Mouse (Mus musculus): Measurements from ENCODE around the gene Zfp467.

The Zfp467 gene

GRCm38 (mm10) chr6:48440306-48441014 lies 5.2 kb downstream of the Zfp467 start:
- peak; percentile 35 for DNase-seq (ENCODE audit: low read depth)

DNA sequence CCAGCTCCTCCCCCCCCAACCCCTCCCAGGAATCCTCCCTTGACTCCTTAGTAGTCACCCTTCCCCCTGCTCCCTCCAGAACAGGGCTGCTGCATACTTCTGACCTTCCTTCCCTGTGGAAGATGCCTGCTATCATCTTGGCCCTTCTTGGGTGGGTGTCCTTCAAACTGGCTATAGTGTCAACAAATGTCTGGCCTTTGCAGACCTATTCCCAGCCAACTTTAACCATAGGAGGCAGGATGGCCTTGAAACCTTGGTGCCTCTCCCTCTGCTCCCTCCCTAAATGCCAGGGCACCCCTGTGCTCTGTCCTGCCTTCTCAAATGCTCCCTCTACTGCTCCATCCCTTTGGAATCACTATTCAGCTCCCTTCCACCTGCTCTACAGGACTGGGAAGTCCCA lies 6.0 kb downstream of the Zfp467 start:
- DNase-seq (ENCODE audit: low read depth), result no peak

DNA sequence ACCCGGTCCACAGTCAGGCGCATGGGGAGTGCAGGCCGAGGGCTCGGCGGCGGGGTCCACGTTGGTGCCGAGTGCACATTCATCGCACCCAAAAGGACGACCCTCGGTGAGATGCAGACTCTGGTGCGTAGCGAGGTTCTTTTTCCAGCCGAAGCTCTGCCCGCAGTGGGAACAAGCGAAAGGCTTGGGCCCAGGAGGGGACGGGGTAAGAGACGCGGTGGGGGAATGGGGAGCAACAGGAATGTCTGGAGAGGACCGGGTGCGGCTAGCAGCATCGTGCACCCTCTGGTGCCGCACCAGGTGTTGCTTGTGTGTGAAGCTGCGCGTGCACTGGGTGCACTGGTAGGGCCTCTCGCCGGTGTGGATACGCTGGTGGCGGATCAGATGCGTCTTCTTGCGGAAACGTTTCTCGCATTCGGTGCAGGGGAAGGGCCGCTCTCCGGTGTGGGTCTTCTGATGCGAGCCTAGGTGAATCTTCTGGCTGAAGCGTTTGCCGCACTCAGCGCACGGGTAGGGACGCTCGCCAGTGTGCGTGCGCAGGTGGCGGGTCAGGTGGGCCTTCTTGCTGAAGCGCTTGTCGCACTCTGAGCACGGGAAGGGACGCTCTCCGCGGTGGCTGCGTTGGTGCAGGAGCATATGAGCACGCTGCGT lies 7.0 kb downstream of the Zfp467 start:
- DNase-seq (ENCODE audit: low read depth), result no peak

DNA sequence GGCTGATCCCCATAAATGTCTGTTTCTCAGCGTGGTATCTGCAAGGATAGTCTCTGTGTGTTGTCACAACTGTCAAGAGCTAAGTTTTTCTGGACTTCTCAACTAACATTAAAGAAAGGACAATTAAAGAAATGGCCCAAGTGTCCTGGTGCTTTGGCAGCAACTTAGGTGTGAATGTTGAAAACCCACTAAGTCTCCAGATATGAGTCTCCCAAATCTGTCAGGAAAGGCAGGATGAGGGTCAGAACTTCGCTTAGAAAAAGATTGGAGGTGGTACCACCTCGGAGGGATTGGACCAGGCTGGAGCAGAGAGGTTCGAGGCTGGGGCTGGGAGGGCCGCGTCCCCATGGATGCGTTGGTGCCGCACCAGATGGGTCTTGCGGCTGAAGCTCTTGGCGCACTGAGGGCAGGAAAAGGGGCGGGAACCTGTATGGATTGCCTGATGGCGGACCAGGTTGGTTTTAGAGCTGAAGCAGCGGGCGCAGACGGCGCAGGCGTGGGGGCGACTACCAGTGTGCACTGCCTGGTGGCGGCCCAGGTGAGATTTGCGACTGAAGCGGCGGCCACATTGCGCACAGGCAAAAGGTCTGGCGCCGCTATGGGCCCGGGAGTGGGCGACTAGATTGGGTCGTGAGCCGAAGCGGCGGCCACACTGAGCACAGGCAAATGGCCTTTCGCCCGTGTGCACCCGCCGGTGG lies 7.8 kb downstream of the Zfp467 start:
- DNase-seq (ENCODE audit: low read depth), result no peak

DNA sequence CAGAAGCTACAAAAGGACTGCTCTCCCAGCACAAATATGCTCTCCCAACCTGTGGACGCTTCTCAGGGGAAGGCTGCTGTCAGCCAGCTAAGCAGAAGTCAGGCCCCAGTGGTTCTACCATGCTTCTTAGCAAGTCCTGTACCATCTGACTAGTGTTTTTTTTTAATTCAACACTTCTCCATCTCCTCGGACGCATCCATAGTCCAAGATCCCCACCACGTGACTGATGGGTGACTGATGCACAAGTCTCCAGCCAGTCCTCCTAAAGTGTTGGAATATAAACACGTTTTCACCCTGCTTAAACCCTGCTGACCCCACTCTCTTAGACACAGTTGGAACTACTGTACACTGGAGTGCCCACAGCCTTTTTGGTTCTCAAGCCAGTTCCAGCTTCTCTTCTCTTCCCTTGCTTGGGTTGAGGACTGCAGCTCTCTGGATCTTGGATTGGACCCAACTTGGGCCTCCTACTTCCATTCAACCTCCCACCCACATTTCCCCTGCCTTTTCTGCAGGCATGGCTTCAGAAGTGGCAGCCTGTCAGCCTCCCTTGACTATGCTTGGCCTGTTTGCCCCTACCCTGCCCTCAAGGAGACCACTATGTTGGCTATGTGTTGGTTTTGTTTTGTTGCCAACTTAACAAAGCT lies 9.8 kb downstream of the Zfp467 start:
- no peak for DNase-seq (ENCODE audit: low read depth)

GRCm38 (mm10) chr6:48435111-48435510 lies 10.5 kb downstream of the Zfp467 start:
- no peak for DNase-seq (ENCODE audit: low read depth)

DNA sequence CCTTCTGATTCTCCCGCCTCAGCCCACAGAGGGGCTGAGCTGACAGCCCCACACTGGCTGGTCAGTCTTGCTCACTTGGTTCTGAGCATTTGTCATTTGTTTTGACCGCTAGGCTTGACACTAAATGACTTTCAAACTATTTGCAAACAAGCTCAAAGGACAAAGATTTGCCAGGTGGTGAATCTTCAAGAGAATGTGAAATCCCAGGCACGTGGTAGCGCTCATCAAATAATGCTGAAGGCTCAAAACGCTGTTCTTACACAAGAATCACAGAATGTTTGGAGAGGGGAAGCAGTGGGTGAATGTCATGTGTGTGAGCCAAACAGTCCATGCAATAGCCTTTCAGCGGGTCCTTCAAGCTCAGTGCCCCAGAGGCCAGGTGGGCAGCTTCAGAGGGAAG lies 11.0 kb downstream of the Zfp467 start:
- DNase-seq (ENCODE audit: low read depth), result no peak

- no peak for DNase-seq (ENCODE audit: low read depth)
These were observed 12.5 kb downstream of the Zfp467 start for GRCm38 (mm10) chr6:48432893-48433816.

- no peak for DNase-seq (ENCODE audit: low read depth)
These were observed 14.9 kb downstream of the Zfp467 start for GRCm38 (mm10) chr6:48430748-48431147.

GRCm38 (mm10) chr6:48428769-48429557 lies 16.7 kb downstream of the Zfp467 start:
- no peak for DNase-seq (ENCODE audit: low read depth)

DNA sequence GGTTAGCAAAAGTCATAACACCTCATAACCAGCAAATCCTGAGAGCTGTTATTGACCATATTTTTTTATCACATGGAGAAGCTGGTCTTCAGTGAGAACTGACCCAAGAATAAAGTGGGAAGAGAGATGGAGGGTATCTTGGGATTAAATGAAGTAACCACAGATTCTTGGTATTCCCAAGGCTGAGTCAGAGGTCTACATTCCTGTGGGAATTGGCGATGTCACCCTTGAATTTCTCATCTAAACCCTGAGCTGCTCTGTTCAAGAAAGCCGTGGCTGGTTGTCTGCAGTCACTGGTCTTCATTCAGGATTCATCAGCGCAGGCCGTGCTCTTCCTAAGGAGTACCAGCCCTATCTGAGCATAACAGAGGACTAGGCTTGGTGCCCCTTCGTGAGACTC lies 18.7 kb downstream of the Zfp467 start:
- no peak for DNase-seq (ENCODE audit: low read depth)

DNA sequence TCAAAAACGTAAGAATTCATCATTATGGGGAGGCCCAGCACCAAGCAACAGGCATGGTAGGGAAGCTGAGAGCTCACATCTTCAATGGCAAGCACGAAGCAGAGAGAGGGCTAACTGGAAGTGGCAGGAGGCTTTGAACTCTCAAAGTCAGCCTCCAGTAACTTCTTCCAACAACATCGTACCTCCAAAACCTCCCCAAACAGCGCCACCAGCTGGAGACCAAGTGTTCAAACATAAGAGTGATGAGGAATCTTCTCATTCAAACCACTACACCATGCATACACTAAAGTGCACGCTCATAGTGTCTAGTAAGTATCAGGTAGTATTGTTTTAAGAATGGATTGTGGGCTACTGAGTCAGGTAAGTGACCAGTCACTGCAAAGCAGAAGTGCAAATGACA lies 21.6 kb downstream of the Zfp467 start:
- peak; percentile 40 for DNase-seq (ENCODE audit: low read depth)

DNA sequence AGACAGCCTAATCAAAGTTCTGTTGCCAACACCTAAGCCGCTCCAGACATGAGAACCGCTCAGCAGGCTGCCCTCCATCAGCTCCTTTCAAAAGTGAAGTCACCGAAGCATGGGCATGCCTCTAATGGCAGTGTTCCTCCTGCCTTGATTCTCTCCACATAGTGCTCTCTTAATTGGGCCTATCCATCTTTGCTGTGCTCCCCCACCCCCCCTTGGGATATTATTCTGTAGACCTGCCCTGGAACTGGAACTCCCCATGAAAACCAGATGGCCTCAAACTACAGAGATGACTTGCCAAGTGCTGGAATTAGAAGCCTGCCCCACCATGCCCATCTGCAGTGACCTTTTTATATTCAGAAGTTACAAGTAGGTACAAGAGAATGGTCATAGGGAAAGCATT lies 22.3 kb downstream of the Zfp467 start:
- DNase-seq (ENCODE audit: low read depth), result no peak

DNA sequence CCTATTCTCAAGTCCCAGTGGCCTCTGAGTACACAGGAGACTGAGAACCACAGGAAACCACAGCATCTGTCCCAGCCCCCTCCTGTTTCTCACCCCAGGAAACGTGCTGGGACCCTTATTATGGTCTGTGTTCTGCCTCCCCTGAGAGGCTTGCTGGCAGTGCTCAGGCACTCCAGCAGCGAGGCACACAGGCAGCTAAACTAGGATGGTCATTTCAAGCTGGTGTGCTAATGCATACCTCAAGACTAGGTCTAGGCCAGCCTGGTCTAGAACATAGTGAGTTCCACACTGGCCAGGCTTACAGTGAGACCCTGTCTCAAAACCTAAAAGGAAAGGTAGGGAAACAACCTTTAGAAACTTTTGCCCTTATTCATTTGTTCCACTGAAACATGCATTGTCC lies 25.0 kb downstream of the Zfp467 start:
- no peak for DNase-seq (ENCODE audit: low read depth)

DNA sequence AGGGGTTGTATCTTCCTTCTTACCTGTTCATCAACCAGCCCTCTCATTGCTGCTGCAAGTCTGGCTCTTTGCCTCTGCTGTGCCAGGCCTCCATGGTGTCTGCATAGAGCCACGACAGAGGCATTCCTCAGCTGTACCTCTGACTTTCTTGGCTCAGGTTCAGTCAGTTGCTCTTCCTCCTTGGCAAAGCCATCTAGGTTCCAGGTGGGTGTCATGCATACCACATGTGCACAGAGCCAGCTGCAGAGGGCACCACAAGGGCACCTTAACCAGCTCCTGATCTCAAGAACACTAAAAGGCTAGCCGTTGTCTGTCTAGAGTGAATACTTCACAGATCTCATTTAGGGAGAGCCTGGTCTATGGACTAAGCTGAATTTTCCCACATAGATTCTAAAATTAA lies 29.1 kb downstream of the Zfp467 start:
- DNase-seq (ENCODE audit: low read depth), result no peak

- no peak for DNase-seq (ENCODE audit: low read depth)
These were observed 30.0 kb downstream of the Zfp467 start for GRCm38 (mm10) chr6:48415636-48416035.

DNA sequence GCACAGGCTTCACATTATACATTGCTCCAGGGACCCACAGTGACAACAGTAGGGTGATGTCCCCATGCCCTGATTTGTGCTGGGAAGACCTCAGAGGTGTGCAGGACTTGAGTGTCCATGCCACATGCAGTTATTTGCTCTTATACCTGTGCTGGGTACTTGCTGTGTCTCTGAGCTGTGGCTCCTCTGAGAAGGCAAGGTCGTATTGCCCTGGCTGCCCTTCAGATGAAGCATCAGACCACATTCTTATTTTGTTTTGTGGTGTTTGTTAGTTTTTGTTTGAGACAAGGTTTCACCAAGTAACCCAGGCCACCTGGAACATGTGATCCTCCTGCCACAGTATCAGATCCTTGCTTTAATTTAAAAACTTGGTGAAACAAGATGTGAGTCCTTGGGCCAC lies 30.7 kb downstream of the Zfp467 start:
- no peak for DNase-seq (ENCODE audit: low read depth)

GRCm38 (mm10) chr6:48413081-48413480 lies 32.5 kb downstream of the Zfp467 start:
- DNase-seq (ENCODE audit: low read depth), result no peak

DNA sequence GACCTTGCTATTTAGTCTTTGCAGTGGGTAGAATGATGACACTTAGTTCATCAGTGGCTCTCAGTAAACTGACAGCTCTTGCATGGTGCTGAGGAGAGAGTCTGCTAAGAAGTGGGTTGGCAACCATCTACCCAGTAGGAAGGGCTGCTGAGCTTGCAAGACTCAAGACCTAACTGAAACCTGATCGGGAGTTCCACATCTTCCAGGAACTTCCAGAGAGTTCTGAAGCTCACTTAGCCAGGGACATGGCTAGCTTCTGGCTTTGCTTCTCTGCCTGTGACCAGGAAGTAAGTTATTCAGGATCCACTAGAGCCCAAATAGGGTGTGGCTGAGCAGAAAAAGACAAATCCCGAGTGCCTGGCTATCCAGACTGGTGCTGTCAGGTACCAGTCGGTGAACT lies 33.0 kb downstream of the Zfp467 start:
- no peak for DNase-seq (ENCODE audit: low read depth)

- DNase-seq (ENCODE audit: low read depth), result no peak
These were observed 33.5 kb downstream of the Zfp467 start for GRCm38 (mm10) chr6:48412147-48412546.
